In the genomic region with DNA sequence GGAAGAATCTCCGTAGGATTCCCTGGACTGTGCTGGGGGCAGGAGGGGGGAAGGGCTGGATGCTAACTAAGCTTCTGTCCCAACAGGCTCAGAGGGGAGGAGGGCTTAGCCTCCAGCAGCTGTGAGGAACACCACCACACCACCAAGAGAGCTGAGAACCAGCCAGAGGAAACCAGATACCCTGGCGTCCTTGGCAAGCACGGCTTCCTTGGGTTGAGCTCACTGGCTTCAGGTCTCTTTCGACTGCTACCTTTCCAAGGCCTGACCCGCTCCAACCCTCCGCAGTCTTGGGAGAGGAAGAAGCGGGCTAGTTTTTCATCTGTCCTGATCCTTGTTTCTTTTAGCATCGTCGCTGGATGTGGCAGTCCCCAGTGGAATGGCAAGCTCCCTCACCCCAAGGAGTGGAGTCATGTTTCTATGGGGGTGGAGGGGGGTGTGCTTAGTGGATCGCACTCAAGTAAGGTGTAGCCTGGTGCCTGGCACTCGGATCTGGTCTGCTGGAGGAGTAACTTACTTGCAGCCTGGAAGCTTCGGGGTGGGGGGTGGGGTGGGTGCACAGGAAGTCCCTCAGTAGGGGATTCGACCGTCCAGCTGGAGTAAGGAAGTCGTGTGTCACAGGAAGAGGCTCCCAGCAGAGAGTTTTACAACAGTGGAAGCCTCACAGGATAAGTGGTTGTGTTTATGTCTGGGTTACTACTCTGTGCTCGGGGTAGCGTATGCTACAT, we compare ENCODE assay signal across 7 mouse cellular contexts. TPM values are rescaled to one million over a fixed set of nuclear protein-coding genes. Genes with fewer than 3 reads are reported as not detected.
A peak's percentile ranks its signal among the peaks of the same experiment; 100 is the strongest.
DNase-seq lines count a peak whose midpoint lies in the region; ATAC-seq lines count a peak whose summit lies in the region.

No protein-coding gene starts in this region.

- H3K4me1 ChIP-seq in embryonic facial prominence, embryonic 14.5 days (ENCODE audit: control insufficient read depth, insufficient read depth, low read length), result peaks cover 28% of the 10 kb centered on the region
- H3K4me1 ChIP-seq in limb, embryonic 10.5 days, result peaks cover 61% of the 10 kb centered on the region
- peaks cover 27% of the 10 kb centered on the region for H3K4me1 ChIP-seq in midbrain, embryonic 12.5 days

- peak; percentile 47 for ATAC-seq in embryonic facial prominence, embryonic 14.5 days (ENCODE audit: low read depth)
- no peak for ATAC-seq in midbrain, embryonic 12.5 days (ENCODE audit: low FRiP score, low read depth)

- H3K36me3 ChIP-seq in embryonic facial prominence, embryonic 14.5 days (ENCODE audit: control insufficient read depth, insufficient read depth, low read length), result no peaks in the 10 kb centered on the region
- peaks cover 5% of the 10 kb centered on the region for H3K36me3 ChIP-seq in limb, embryonic 10.5 days
- no peaks in the 10 kb centered on the region for H3K36me3 ChIP-seq in midbrain, embryonic 12.5 days

- WGBS in embryonic facial prominence, embryonic 14.5 days, result 11% methylated on average over 15 of the region's 17 CpGs
- 2% methylated on average over 17 of the region's 17 CpGs for WGBS in limb, embryonic 10.5 days
- WGBS in midbrain, embryonic 12.5 days, result 9% methylated on average over 17 of the region's 17 CpGs

- peak overlapping the region; percentile 99 for H3K27ac ChIP-seq in embryonic facial prominence, embryonic 14.5 days (replicated peaks; ENCODE audit: low read depth, low read length)
- peak overlapping the region; percentile 99 for H3K27ac ChIP-seq in limb, embryonic 10.5 days
- H3K27ac ChIP-seq in midbrain, embryonic 12.5 days (replicated peaks), result peak overlapping the region; percentile 99

- no peaks in the 10 kb centered on the region for H3K27me3 ChIP-seq in embryonic facial prominence, embryonic 14.5 days (replicated peaks; ENCODE audit: control insufficient read depth, insufficient read depth, low read length)
- no peaks in the 10 kb centered on the region for H3K27me3 ChIP-seq in limb, embryonic 10.5 days (ENCODE audit: low read depth, poor library complexity, severe bottlenecking)
- no peaks in the 10 kb centered on the region for H3K27me3 ChIP-seq in midbrain, embryonic 12.5 days

- peak overlapping the region; percentile 78 for H3K4me2 ChIP-seq in embryonic facial prominence, embryonic 14.5 days (ENCODE audit: low read depth, low read length)
- H3K4me2 ChIP-seq in midbrain, embryonic 12.5 days (replicated peaks), result peak overlapping the region; percentile 89

- DNase-seq in R1 (ENCODE audit: low read depth, low spot score), result peak; percentile 85
- DNase-seq in embryonic facial prominence, embryonic 14.5 days (ENCODE audit: low spot score), result peak; percentile 94
- peak; percentile 36 to 53 for DNase-seq in heart, postnatal 14 days
- DNase-seq in limb, embryonic 10.5 days (ENCODE audit: low spot score), result peak; percentile 62
- DNase-seq in thymus, postnatal 14 days, result peak; percentile 54
- DNase-seq in cerebellum, postnatal 4 days (ENCODE audit: low spot score in 2 of 2), result no peak

- H3K9me3 ChIP-seq in embryonic facial prominence, embryonic 14.5 days (ENCODE audit: control insufficient read depth, low read length), result no peaks in the 10 kb centered on the region
- H3K9me3 ChIP-seq in limb, embryonic 10.5 days (replicated peaks), result no peaks in the 10 kb centered on the region
- H3K9me3 ChIP-seq in midbrain, embryonic 12.5 days, result no peaks in the 10 kb centered on the region

- peak overlapping the region; percentile 32; the same call in 1 of the 2 replicates for H3K9ac ChIP-seq in embryonic facial prominence, embryonic 14.5 days (ENCODE audit: low read depth, low read length)
- H3K9ac ChIP-seq in midbrain, embryonic 12.5 days (replicated peaks), result no peak overlapping the region

- intact Hi-C loops in heart, postnatal 14 days (cut with DNase I), result loop anchor here (2.0 kb wide), 1 partner anchor 19 kb away; no protein-coding TSS in a partner anchor

- 0 out of 2 replicates have a peak overlapping the region, but pooled peaks have one; percentile 2 for H3K4me3 ChIP-seq in embryonic facial prominence, embryonic 14.5 days (ENCODE audit: low read depth, low read length)
- H3K4me3 ChIP-seq in limb, embryonic 10.5 days, result peak overlapping the region; percentile 92
- H3K4me3 ChIP-seq in midbrain, embryonic 12.5 days, result no peak overlapping the region

RNA-seq across cellular contexts. Expression of a gene that starts 2.6 kb away (rescaled TPM):
- polyA plus RNA-seq in embryonic facial prominence, embryonic 14.5 days (2014; fragmentation: Nextera tagmentation; extraction: Ambion mirVana), result 72.9 and 88.2 TPM in 2 replicates
- 10 to 100 TPM; 42.5 to 46.9 TPM for total RNA-seq in heart, postnatal 14 days (2021)
- polyA plus RNA-seq in limb, embryonic 10.5 days (2016; fragmentation: Nextera tagmentation; extraction: Ambion mirVana), result 225 and 250 TPM in 2 replicates
- polyA plus RNA-seq in midbrain, embryonic 12.5 days (2016; fragmentation: Nextera tagmentation; extraction: Ambion mirVana), result 277 and 309 TPM in 2 replicates

Comparison
In these comparisons a context has a peak if more than half of its experiments do, and no peak if none do; other contexts are left out.
1. DNase-seq: peak in R1 (single experiment), embryonic facial prominence, embryonic 14.5 days (single experiment), heart, postnatal 14 days (2 of 2), limb, embryonic 10.5 days (single experiment) and thymus, postnatal 14 days (single experiment); none in cerebellum, postnatal 4 days (0 of 2).
2. Peak in every context shown above with its lines, with median percentiles within 50 percentile points of each other: H3K27ac ChIP-seq.